Mouse (Mus musculus): Measurements from ENCODE around the gene Dnah2.

DNA sequence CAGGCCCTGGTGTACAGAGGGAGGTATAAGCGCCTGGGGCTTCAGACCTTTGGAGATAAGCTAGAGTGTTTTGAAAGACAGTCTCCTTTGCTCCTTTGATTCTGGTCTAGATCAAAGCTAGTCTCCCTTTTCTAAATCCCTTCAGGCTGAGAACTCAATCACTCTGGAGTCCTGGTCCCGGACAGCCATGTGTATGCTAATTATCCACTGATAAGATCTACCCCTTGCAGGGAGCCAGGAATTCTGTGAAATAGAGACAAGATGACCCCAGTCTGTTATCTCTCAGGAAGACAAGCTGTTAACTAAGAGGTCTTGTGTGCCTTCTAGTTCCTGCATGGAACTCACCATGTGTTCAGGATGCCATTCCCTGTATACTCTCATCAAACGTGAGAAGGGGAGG lies 111.6 kb downstream of the Dnah2 start:
- TF ChIP-seq CTCF (IDR thresholded peaks at IDR 0.05) (no peak), POLR2A (IDR thresholded peaks at IDR 0.05; ENCODE audit: insufficient read depth, low read depth, low read length) (no peak)

Data from heart, adult 2 months (tissue).